Mouse (Mus musculus) lung, postnatal 10 days (tissue): ENCODE data around the gene Asic3.
A peak's percentile ranks its signal among the peaks of the same experiment; 100 is the strongest.

Experiments used
- DNase-seq: peaks from one replicate; pipeline ENCODE4 v3.0.0; 2021

The Asic3 gene

DNA sequence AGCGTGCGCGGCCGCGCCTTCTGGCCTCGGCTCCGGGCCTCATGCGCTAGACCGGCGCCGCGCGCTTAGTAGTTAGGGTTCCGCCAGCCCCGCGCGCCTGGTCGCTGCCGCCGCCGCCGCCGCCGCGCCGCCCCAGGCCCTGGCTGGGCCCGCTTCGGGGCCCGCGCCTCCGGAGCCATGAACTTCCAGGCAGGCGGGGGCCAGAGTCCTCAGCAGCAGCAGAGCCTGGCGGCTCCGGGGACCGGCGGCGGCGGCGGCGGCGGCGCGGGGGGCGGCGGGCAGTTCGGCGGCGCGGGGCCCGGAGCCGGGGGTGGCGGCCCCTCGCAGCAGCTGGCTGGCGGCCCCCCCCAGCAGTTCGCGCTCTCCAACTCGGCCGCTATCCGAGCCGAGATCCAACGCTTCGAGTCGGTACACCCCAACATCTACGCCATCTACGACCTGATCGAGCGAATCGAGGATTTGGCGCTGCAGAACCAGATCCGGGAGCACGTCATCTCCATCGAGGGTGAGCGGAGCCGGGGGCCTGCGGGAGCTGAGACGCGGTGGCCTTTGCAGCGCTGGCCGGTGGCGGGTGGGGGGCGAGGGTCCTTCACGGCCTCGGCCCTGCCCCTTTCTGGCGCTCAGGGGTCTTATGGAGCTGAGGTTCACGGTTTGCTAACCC is 39.0 kb downstream of the Asic3 start, which contains the start of gene Agap3:
Gene Agap3 (plus strand): TSS at position 148 of the 661 bp plus-strand sequence.
- peak; percentile 53 for DNase-seq

DNA sequence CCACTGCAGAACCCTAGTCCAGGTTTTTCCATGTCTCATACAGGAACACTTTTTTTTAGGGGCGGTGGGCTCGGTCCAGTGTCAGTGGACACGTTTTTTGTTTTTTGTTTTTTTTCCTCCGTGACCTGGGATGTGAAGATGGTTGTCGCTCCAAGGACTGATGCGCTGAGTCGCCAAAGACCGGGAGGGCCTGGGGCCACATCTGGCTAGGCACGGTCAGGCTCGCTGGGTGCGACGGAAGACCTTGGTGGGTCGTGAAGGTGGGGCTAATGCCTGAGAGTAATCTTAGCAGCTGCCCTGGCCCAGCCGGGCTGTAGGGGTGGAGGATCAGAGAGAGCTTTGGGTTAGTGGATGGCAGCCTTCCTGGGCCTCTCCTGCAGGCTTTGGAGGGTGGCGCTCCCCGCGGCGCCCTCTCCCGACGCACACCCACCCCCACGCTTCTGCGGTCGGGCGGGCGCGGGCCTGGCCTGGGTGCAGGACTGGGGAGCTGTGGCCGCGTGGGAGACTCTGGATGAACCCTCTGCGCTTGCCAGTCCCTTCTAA is 39.6 kb downstream of the Asic3 start:
- peak; percentile 39 for DNase-seq

DNA sequence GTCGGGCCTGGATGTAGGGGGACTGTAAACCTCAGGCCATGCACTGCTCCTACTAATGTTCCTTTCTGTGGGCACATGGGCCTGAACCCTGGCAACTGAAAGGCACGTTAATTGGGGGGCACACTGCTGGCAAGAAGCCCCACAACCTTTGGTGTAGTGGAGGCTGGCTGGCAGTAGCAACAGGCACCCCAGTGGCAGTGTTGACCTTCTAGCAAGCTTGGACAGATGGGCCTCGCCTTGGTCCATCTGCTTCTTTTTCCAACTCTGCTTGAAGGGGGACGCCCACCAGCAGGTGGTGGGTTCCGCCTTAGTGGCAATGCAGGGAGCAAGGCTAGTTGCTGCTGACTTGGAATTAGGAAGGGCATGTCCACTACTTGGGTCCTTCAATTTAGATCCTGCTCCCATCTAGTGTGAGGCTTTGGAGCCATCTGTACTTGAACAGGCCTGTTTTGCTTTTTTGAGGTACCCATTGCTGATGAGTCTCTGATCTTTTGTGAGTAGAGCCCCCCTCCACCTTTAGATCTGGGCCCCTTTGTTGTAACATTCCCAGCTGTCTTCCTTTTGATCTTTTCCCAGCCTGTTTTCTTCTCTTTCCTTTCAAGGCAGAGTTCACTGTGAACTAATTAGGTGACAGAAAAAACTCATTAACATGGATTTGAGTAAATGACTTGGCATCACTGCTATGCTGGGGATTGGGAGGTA is 40.2 kb downstream of the Asic3 start:
- DNase-seq = no peak

DNA sequence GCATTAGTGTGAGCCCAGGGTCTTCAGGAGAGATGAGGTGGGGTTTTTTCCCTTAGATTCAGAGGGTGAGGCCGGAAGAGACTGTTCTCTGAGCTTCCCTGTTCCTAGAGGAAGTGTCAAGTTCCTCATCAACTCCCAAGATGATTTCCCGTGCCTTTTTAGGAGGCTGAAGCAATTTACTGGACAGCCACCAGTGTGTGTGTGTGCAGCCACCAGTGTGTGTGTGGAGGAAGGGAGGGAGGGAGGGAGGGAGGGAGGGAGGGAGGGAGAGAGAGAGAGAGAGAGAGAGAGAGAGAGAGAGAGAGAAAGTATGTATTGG is 40.8 kb downstream of the Asic3 start:
- no peak for DNase-seq

DNA sequence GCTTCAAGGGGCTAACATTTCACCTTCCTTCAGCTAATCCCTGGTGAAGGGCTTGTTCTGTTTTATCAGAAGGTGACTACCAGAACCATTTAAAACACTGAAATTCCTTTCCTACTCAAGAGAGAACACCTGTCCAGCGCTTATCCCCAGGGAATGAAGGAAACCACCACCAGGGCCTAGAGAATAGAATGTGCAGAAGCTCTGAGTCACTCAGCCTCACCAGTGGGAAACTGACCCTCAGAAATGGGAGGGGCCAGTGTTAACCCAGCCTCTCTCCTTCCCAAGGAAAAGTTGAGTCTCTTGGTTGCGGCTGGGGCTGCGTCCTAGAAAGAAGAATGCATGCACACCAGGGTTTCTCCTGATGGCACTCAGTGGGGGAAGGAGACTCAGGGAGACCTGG is 41.9 kb downstream of the Asic3 start:
- peak; percentile 19 for DNase-seq

DNA sequence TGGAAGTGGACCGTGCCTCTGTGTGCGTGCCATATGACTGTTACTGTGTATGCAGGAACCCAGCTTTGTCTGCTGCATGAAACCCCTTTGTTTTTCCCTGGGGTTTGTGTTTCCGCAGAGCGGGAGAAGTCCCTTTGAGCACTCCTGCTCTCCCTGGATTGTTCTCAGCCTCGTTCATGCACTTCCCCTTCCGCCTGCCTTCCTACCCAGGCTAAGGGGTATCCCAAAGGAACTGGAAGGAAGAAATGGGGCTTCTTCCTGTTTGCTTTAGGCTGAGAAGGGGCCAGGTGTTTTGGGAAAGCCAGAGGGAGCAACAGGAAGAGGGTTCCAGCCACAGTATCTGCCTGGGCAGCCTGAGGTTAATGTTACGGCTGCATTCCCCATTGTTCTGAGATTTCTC is 42.4 kb downstream of the Asic3 start:
- no peak for DNase-seq

DNA sequence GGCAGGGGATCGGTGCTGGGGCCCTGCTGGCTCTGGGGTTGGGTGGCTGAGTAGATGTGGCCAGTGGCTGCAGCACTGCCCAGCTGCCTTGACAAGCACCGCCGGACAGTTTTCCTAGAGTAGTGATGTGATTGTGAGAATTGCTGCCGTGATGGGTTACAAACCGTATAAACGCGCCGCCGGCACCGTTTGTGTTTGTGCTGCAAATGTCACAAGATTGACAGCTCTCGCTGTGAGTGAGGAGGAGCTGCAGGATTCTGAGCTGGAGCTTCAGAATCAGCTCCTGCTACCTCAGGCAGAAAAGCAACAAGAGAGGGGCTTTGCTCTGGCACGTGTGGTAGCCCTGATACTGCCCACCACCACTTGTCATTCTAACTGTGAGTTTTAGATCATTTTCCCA is 53.6 kb downstream of the Asic3 start:
- no peak for DNase-seq
